Mouse (Mus musculus): ENCODE results near the gene Zfp580.
A peak's percentile ranks its signal among the peaks of the same experiment; 100 is the strongest.

The Zfp580 gene

DNA sequence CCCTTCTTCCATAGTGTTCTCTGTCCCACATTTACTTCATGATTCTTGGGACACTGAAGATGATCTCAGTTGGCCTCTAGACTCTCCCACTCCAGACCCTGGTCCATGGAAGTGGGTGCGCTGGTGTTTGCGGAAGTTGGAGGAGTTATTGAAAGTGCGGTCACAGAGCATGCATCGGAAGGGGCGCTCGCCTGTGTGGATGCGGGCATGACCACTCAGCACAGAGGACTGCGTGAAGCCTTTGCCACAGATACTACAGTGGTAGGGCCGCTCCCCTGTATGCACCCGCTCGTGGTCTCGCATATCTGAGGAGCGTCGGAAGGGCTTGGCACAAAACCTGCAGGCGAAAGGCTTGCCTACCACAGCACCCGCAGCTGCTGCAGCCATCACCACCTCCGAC is 15.7 kb upstream of the Zfp580 start:
- no peak for DNase-seq (ENCODE audit: low spot score)

DNA sequence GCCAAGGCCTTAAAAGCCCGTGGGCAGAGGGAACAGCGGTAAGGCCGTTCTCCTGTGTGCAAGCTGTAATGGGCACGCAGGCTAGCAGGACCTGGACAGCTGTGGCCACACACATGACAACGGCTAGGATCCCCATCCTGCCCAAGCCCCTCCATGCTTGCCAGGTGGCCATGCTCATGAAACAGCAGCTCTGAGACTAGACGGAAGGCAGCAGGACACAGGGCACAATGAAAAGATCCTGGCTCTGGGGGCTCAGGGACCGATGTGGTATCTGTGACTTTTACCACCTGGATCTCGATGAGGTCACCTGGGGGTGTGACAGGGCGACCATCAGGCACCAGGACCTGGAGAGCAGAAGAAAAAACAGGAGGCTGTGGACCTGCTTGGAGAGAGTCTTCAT is 15.2 kb upstream of the Zfp580 start:
- DNase-seq (ENCODE audit: low spot score), result no peak

GRCm38 (mm10) chr7:5037026-5037425 is 14.3 kb upstream of the Zfp580 start:
- no peak for DNase-seq (ENCODE audit: low spot score)

GRCm38 (mm10) chr7:5037467-5037866 is 13.9 kb upstream of the Zfp580 start:
- no peak for DNase-seq (ENCODE audit: low spot score)

DNA sequence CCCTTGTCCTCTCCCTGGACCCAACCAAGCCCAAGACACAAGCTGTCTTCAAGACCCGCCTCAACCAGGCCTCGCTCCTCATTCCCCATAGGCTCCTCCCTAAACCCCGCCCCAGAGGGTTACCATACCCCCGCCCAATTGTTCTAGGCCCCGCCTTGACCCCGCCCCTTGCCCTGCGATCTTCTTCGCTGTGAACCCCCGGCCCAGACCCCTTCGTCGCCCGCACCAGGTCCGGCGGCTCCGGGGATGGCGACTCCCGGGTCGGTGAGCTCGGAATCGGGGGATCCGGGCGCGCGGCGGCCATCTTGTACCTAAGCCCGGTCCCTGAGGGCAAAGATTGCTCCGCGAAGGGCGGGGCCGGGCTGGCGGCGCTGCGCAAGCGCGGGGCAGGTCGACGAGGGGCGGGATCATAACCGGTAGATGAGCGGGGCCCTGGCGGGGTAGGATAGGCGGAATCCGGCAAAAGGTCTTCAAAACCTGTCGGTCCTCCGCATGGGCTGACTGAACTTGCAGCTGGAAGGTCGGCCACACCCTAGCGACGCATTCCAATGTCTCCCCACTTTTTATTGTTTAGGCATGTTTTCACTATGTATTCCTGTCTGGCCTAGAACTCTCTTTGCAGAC is 13.1 kb upstream of the Zfp580 start, which contains the start of gene Zfp784:
Zfp784 (minus strand) TSS at position 338 of the 624 bp plus-strand sequence.
- DNase-seq (ENCODE audit: low spot score), result peak; percentile 95

- DNase-seq (ENCODE audit: low spot score), result no peak
Measured at GRCm38 (mm10) chr7:5038940-5039339, 12.4 kb upstream of the Zfp580 start.

DNA sequence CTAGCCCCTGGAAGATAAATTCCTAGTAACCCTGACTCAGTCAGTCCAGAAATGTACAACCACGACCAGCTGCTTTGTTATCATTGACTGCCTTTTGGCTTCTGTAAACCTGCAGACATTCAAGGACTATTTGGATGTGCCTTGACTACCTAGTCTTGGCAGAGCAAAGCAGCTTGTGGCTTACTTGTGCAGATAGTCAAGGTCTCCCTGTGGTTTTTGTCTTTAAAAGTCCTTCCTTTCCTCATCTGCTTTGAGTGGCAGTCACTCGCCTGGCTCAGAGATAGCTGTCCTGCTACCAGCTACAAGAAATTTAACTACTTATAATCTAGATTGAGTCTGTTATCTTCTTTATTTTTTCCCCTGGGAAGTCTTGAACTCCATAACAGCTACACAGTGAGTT is 6.4 kb upstream of the Zfp580 start:
- no peak for DNase-seq (ENCODE audit: low spot score)

DNA sequence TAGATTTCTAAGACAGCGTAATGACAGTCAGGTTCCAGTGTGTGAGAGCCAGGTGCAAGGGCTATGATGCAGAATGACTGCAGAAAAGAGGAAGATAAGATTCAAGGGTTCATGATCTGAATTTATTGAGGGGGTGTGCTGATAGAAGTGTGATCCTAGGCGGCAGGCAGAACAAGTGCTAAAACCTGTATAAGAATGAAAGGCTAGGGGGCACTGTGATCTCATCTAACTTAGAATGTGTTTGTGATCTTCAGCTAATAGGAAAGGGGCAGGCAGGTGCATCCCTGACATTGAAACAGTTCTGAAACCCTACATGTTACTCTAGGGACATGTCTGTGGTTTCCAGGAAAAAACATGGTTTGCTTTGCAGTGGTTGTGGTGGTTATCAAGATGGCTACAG is 5.2 kb upstream of the Zfp580 start:
- no peak for DNase-seq (ENCODE audit: low spot score)

GRCm38 (mm10) chr7:5047313-5047712 is 4.0 kb upstream of the Zfp580 start:
- no peak for DNase-seq (ENCODE audit: low spot score)

- no peak for DNase-seq (ENCODE audit: low spot score)
Measured at GRCm38 (mm10) chr7:5052438-5052837, 1.1 kb downstream of the Zfp580 start.

GRCm38 (mm10) chr7:5052931-5053343 is 1.6 kb downstream of the Zfp580 start:
- no peak for DNase-seq (ENCODE audit: low spot score)

- no peak for DNase-seq (ENCODE audit: low spot score)
Measured at GRCm38 (mm10) chr7:5053456-5054179, 2.3 kb downstream of the Zfp580 start.

- no peak for DNase-seq (ENCODE audit: low spot score)
Measured at GRCm38 (mm10) chr7:5056651-5057263, 5.4 kb downstream of the Zfp580 start.

DNA sequence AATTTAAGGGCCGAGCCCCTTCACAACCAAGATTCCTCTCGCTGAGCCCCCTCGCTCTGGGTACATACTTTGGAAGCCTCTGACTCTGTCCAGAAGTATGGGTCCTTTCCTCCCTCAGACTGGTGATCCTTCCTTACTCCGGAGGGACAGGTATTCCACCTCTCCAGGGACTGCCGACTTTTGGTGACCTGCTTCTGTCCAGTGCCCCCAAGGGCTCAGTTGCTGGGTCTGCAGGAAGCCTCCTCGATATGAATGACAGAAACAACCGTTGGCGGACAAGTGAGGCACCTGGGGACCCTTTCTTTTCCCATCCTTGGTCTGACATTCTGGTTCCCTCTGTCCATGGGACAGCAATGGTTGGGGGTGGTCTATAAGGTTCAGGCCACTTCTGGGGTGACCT is 6.0 kb downstream of the Zfp580 start:
- no peak for DNase-seq (ENCODE audit: low spot score)

DNA sequence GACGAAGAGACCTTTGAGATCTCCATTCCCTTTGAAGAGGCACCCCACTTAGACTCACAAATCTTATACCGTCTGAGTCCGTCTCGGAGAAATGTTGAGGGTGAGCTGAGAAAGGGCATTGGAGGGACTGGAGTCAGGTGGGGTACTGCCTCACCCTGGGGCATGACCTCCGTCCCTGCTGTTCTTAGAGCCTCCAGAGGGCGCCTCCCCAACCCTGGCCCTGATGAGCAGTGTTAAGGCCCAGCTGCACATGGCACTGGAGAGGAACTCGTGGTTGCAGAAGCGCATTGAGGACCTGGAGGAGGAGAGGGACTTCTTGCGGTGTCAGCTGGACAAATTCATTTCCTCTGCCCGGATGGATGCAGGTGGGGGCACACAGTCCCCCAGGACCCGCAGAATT is 6.5 kb downstream of the Zfp580 start:
- DNase-seq (ENCODE audit: low spot score), result no peak

- no peak for DNase-seq (ENCODE audit: low spot score)
Measured at GRCm38 (mm10) chr7:5058631-5059030, 7.3 kb downstream of the Zfp580 start.

GRCm38 (mm10) chr7:5059421-5059820 is 8.1 kb downstream of the Zfp580 start:
- no peak for DNase-seq (ENCODE audit: low spot score)

- DNase-seq (ENCODE audit: low spot score), result peak; percentile 85
Measured at GRCm38 (mm10) chr7:5060239-5060731, 8.9 kb downstream of the Zfp580 start.

- DNase-seq (ENCODE audit: low spot score), result peak; percentile 99
Measured at GRCm38 (mm10) chr7:5060944-5061773, 9.8 kb downstream of the Zfp580 start.

DNA sequence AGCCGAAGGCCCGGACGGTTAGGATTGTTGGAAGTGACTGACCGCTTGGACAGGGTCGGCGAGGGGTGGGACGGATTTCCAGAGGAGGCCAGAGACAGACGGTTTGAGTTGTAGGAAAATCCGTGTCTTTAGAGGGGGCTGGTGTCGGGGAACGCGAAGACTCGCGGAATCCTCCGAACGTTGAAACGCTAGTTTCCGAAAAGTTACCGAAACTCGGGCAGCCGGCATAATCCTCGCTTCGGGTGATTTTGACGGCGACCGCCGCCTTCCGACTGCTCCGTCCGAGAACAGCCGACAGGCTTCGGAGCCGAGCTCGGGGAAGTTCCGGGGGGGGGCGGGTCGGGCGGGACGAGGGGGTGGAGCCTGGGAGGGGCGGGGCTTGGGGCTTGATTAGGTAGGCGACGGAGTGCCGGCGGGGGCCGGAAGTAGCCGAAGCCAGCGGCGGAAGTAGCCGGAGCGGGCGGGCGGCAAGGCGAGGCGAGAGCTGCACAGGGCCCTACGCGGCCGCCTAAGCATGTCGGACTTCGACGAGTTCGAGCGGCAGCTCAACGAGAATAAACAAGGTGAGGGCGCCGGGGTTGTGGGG is 10.5 kb downstream of the Zfp580 start, which contains the start of gene U2af2:
U2af2 (plus strand) TSS at position 370 of the 586 bp plus-strand sequence.
- DNase-seq (ENCODE audit: low spot score), result peak; percentile 94

GRCm38 (mm10) chr7:5062360-5063001 is 11.1 kb downstream of the Zfp580 start:
- peak; percentile 69 for DNase-seq (ENCODE audit: low spot score)
